Mouse (Mus musculus) right cerebral cortex, postnatal 36 days (tissue): Measurements from ENCODE around the gene Fbxo27.
"Not testable (repeated sequence)": the region's sequence is repeated elsewhere in the genome, so short reads cannot be mapped to it uniquely, and the experiment has no call there.

Experiments
- DNase-seq, 2 experiments: peaks; one replicate each; pipeline ENCODE4 v3.0.0; 2022; ENCODE audit warnings: low spot score in 2 of 2, mixed read lengths in 1 of 2

The Fbxo27 gene

DNA sequence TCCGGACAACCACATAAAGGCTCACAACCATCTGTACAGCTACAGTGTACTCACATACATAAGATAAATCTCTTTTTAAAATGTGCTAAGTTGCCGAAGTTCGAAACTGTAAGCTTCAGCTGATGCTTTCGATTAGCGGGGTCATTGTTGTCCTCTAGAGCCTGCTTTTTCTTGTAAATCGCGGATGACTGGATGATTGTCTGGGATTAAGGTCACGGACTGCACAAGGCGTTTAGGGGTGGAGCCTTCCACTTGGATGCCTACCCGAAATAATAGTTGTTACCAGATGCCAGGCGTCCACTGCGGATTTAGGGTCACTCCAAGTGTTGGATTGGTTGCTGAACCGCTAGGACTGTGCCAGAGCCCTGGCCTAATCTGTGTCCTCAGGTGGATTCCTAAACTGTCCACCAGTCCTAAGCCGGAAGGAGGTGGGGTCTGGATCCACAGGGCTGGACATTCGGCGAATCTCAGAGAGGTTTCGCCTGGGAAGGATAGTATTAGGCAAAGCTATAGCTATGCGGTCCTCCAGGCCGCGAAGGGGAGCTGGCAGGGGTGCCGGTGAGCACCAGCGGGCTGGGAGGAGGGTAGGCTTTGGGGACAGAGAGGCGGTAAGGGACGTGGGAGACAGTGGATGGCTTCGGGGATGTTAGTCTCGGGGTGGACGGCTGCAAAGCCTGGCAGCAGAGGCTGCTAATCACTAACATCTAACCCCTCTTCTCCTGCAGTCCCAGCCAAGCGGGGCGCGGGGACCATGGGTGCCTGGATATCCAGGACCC lies at the start of gene Fbxo27:
Gene Fbxo27, plus strand, starts transcription at position 305 of the 776 bp plus-strand sequence.
- DNase-seq, result peak; percentile 14 to 19

DNA sequence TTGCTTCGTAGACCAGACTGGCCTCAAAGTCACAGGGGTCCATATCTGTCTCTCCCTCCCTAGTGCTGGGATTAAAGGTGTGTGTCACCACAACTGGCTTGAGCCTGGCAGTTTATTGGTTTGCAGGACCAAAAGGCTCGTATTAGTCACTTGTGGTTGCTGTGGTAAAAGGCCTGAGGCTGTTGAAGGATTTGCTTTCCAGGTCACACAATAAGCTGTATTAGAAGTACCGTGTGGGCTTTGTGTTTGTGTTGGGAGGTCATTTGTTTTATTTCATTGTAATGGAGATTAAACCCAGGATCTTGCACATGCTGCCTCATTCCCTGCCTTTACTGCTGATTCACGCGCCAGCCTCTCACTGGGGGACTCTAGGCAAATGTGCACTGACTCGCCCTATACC lies 47.3 kb upstream of the Fbxo27 start:
- DNase-seq, result no peak

DNA sequence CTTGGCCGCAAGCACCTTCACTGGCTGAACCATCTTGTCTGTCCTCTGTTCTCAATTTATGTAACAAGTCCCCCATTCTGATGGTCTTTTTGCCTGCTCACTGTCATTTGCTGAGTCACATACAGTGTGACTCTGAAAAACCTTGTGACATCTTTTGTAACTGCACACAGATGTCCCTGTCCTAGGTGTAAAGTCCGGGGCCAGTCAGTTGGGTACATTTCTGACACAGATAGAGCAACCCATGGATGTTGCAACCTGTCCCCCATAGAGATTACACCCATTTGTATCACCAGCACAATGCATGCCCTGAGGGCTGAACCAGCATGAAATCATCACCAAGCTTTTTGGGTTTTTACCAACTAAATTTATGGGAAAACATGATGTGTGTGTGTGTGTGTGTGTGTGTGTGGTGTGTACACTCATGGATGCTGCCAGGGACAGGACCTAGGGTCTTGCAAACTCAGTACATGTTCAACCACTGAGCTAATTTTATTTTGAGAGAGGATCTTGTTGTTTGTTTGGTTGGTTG lies 46.6 kb upstream of the Fbxo27 start:
- no peak for DNase-seq

DNA sequence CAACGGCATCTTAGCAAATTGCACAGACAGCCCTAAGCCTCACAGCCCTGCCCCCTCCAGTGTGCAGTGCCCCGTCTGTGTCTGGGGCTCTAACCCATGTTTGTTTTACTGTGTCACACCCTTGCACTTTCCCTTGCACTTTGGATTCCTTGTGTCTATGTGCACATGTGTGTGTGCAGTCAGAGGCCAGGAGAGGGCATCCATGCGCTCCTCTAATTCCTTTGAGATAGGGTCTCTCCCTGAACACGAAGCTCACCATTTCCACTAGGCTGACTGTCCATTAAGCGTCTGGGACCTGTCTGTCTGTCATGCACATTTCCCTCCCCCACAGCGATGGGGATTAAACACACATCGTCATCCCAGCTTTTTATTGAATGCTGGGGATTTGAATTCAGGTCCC lies 45.6 kb upstream of the Fbxo27 start:
- no peak for DNase-seq

DNA sequence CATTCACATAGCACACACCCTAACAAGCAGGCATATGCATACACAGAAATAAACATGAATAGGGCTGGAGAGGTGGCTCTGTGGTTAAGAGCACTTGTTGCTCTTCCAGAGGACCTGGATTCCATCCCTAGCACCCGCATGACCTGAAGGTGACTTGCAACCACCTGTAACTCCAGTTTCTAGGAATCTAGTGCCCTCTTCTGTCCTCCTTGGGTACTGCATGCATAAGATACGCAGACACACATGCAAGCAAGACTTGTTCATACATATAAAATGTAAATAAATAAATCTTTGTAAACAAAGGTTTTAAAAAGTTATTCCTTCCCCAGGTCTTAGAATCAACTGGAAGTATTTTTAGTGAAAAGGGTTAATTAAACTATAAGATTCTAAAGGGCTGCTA lies 41.5 kb upstream of the Fbxo27 start:
- no peak for DNase-seq

DNA sequence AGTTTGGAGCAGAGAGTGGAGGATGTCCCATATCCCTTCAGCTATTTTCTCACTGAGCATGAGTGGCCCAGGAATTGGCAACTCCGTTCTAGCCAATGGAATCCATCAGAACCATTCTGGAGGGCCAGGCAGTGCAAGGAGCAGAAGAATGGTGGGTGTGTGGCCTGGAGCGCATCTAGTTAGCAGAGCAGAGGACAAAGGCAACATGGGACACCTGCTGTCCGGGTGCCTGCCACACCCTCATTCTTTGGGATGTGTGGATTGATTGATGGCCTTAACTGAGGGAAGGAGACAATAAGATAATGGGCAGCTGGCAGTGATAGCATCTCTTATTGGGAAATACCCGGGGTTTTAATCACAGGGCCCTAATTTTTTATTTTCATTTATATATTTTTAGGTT lies 36.2 kb upstream of the Fbxo27 start:
- DNase-seq, result no peak

DNA sequence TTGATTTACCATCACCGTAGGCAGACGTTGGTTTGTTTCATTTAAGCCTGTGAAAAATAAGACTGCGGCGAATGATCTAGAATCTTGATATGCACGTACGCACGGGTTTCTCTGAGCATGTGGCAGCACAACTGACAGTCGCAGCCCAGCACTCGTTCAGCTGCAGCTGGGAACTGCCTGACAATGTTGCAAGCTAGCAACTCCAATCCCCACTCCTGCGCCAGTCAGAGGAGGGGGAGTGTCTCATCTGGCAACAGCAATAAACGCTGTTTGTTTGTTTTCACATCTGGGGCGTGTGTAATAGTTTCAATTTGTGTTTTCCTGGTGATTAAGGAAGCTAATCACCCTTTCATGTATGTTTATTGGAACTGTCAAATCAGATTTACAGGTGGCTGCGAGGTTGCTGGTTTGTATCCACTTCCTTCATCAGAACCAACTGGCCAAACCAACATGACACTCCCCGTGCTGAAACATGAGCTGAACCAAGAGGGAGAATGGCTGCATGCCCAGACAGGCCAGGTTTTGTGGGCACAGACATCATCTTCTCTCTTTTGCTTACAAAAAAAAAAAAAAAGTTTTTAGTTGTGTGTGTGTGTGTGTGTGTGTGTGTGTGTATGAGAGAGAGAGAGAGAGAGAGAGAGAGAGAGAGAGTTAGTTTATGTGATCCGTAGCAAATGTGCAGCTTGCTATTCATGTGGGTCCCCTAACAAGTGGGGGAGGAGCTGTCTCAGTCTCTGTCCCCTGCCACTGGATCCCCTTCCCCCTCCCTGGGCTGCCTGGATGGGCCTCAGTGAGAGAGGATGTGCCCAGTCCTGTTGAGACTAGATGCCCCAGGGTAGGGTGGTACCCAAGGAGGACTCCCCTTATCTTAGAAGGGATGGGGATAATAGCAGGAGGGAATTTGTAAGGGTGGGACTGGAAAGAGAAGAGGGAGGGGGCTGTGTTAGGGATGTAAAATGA lies 26.7 kb upstream of the Fbxo27 start:
- no peak for DNase-seq

DNA sequence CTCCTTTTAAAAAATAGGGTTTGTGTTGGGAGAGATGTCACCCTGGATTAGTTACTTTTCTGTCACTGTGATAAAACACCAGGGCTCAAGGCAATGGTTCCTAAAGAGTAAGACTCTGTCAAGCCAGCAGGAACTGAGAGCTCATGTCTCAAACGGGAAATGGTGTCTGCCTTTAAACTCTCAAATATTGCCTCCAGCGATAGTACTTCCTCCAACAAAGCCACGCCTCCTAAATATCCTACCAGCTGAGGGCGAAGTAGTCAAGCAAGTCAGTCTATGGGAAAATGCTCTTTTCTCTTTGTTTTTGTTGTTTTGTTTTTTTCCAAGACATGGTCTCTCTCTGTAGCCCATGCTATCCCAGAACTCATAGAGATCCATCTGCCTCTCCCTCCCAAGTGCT lies 21.5 kb upstream of the Fbxo27 start:
- DNase-seq, result no peak

DNA sequence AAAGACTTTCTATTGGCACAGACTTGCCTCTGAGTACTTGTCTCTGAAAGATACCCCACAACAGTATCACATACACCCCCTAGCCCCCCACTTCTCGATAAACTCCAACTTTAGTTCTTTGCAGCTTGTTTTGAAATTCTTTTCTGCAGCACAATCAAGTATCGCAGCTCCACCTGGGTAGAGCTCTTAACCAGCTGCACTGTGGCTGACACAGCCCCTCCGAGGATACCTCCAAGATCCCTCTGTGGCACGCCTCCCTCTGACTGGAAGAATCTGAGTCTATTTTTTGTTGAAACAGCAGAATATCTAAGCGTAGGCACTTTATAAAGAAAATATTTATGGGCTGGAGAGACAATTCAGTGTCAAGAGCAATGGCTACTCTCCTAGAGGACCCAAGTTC lies 20.4 kb upstream of the Fbxo27 start:
- no peak for DNase-seq

DNA sequence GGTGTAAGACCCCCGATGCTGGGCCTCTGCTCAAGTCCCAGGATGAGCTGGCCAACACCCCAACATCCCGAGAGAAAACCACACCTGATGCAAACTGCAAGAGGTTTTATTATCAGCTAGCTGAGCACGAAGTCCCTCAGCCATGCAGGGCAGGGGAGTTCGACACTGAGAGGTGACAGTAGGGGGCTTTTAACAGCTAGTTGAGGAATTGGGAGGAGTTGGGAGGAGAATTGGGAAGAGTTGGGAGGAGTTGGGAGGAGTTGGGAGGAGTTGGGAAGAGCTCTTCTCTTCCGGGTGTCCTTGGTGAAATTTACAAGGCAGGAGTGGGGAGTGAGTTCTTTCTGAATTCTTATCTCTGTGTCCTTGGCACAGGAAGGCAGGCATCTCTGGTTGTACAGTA lies 19.9 kb upstream of the Fbxo27 start:
- not testable (repeated sequence) for DNase-seq

DNA sequence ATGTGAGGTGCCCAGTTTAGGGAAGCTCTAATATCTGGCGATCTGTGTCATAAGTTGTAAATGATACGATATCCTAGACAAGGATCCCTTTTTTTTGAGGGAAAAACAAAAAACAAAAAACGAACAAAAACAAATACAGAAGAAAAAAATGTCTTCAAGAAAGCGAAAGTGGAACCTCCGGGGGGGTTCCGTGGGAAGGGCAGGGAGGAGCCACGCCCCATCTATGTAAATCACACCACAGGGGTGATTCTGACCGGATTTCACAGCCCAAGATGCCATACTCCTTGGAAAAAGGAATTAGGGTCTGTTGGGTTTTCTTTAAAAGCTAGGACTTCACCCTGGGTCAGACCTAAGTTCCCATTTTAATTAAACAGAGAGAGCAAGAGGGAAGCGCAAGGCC lies 17.7 kb upstream of the Fbxo27 start:
- DNase-seq, result no peak

DNA sequence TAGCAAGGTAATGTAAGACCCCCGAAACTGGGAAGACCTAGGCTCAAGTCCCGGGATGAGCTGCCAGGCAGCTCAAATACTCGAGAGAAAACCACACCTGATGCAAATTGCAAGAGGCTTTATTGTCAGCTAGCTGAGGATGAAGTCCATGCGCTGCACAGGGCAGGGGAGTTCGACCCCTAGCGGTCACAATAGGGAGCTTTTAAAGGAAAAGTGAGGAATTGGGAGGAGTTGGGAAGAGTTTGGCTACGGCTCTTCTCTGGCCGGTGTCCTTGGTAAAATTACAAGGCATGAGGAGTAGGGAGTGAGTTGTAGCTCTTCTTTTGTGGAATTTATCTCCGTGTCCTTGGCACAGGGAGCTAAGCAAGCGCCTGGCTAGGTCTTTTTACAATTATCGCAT lies 16.9 kb upstream of the Fbxo27 start:
- no peak for DNase-seq

DNA sequence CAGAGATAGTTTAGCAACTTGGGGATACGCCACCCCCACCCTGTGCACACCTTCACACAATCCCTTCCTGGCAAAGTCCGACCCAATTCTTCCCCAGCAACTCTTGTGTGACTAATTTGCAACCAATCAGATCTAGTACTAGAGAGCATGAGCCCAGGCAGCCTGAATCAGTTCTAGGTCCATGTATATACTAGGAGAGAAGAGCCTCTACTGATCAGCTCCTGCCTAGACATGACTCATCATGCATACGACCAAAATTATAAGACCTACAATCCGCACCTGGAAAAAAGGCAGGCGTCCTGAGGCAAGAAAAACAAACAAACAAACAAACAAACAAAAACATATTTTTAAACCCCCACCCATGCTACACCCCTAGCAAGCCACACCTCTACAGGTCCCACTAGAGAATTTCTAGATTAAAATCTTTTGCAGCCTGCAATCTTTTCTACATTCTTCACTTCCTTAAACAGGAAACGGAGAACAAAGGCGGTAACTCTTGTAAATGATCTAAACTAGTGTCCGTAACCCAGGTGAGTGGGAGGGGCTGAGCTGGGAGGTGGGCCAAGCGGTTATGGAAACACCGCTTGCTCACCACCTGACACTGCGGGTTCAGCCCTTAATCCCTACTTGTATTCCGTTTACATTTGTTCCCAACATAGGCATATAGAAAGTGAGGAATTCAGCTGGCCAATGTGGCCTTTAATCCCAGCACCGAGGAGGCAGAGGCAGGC lies 15.7 kb upstream of the Fbxo27 start:
- DNase-seq, result no peak

DNA sequence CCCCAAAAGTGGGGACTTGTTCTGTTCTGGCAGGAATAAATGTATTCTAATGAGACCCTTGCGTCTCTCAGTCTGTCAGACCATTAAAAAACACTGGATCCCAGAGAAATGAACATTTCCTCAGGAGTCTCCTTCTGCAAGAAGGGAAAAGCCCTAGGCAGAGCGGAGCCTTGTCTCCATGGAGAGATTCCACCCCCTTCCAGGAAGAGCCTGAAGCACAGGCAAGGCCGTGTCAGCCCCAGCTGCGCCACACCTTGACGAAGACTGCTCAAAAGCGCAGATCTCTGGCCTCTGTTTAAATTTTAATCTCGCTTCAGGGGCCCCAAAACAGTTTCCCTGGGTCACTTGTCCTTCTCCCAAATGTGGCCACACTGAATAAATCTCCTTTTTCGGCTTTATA lies 15.0 kb upstream of the Fbxo27 start:
- no peak for DNase-seq

DNA sequence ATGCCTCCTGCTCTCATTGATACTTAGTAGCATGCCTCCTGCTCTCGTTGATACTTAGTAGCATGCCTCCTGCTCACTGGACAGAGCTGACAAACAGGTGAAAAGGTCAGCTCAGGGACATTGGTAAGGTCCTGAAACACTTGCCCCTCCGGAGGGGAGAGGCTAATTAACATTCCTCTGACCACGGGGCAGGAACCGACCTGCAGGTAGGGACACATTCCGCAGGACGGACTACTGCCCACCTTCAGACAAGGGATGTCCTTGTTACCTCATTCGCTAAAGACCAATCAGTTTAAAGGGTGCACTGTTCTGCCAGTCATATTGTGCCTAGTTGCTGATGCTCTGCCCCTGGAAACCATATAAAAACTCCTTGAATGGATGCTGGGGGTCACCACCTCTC lies 1.6 kb upstream of the Fbxo27 start:
- DNase-seq, result no peak

DNA sequence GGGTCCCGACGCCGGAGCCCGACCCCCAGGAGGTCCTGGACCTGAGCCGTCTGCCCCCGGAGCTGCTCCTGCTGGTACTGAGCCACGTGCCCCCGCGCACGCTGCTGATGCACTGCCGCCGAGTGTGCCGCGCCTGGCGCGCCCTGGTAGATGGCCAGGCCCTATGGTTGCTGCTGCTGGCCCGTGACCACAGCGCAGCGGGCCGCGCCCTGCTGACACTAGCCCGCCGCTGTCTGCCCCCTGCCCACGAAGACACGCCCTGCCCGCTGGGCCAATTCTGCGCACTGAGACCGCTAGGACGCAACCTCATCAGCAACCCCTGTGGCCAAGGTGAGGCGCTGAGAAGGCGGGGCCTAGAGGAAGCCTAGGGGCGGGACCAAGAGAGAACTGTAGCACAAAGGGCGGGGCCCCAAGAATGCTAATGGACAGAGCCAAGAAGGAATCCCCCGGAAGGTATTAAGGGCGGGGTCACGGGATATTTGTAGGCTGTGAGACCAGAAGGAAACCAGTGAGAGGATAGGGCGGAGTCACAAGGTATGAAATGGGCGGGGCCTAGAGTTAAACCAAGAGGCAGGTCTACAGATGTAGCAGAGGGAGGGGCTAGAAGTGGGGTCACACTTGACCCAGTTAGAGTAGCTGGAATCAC lies 795 bp downstream of the Fbxo27 start:
- peak; percentile 76 to 87 for DNase-seq

DNA sequence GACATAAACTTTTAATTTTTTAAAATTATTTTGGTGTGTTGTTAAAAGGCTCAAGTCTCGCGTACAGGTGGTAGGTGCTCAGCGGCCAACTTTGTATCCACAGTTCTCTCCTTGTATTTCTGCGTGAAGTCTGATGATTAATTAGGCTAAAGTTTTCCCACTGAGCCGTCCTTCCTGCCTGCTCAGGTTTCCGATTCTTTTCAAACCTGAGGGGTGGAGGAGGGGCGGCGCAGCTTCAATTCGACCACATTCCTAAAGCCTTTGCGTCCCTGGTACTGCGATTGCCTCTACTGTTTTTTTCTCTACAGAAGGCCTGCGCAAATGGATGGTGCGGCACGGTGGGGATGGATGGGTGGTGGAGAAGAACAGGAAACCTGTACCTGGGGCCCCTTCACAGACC lies 1.8 kb downstream of the Fbxo27 start:
- DNase-seq, result no peak

DNA sequence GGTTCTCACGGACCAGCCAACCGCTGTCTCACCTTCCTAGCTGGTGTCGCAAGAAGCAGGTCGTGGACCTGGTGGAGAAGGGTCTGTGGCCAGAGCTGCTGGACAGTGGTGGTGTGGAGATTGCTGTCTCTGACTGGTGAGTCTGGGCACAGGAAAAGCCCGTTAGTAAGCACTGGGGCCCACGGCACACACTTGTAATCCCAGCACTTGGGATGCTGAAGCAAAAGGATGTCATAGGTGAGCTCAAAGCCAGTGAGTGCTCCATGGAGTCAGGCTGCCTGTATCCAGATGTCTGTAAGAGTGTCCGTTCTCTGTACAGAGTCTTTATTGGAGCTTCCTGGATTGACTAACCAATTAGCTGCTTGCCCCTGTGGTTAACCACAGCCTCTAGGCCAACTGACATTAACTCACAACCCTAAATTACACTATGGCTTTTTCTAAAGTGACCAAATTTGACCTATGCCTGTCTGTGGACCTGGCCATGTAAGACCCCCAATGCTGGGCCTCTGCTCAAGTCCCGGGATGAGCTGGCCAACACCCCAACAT lies 2.4 kb downstream of the Fbxo27 start:
- DNase-seq, result no peak

DNA sequence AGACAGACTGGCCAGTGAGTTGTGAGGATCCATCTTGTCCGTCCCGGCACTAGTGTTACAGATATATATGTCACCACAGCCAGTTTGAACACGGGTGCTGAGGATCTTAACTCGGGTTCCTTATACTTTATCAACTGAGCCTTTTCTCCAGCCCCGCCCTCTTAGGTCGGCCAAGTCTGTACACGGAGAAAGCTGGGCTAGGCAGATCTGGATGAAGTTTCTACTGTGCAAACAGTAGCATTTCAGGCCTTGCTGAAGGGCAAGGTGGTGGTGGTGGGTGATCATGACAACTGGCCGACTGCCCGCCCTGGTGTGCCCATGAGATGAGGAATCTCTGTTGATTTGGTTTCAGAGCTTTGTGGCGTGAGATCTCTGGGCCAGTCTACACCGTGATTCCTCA lies 4.6 kb downstream of the Fbxo27 start:
- DNase-seq, result no peak

DNA sequence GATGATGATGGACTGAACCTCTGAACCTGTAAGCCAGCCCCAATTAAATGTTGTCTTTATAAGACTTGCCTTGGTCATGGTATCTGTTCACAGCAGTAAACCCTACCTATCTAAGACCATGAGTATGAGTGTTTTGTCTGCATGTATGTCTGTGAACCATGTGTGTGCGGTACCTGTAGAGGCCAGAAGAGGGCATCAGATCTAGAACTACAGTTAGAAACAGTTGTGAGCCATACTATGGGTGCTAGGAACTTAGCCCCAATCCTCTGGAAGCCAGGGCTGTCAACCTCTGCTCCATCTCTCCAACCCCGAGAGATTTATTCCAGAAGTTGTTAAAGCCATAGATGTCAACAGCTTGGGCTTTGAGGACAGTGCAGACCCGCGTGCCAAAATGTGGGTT lies 7.6 kb downstream of the Fbxo27 start:
- no peak for DNase-seq

DNA sequence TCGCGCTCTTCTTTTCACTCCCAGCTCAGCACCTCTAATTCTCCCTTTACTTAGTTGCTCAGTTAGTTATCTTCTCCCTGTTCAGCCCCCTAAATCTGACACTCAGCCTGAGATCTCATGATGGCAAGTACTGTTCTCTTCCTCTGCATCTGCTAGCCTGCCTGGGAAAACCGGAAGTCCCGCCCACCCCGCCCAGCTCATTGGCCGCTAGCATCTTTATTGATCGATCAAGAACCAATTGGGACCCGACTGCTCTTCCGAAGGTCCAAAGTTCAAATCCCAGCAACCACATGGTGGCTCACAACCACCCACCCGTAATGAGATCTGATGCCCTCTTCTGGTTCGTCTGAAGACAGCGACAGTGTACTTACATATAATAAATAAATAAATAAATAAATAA lies 8.7 kb downstream of the Fbxo27 start:
- not testable (repeated sequence) for DNase-seq
